Mouse (Mus musculus) limb, embryonic 12.5 days (tissue): Measurements from ENCODE around the gene Arhgef15. TPM values are rescaled to one million over a fixed set of nuclear protein-coding genes. Genes with fewer than 3 reads are reported as not detected.

Source experiments
- ATAC-seq: fragments of 200-750 bp; cut with Nextera tagmentation; 2 replicates; pipeline ENCODE4 v1.8.0; 2017; ENCODE audit warnings: low read depth, moderate TSS enrichment; ENCODE audit not compliant: insufficient number of reproducible peaks, insufficient read depth, low FRiP score, low TSS enrichment
- H3K27ac ChIP-seq: fragments of 300-500 bp; sonication (generic); 2 replicates; pipeline ENCODE4 v1.5.1; 2016; ENCODE audit warnings: mild to moderate bottlenecking, moderate library complexity
- H3K27me3 ChIP-seq: fragments of 300-500 bp; sonication (generic); 2 replicates; pipeline ENCODE4 v1.6.1; 2016; ENCODE audit warnings: mild to moderate bottlenecking, moderate library complexity
- H3K36me3 ChIP-seq: fragments of 300-500 bp; sonication (generic); 2 replicates; pipeline ENCODE4 v1.6.1; 2016; ENCODE audit warnings: mild to moderate bottlenecking, moderate library complexity
- H3K4me1 ChIP-seq: fragments of 300-500 bp; sonication (generic); replicated peaks from 2 replicates; pipeline ENCODE4 v1.6.1; 2016
- H3K4me2 ChIP-seq: fragments of 300-500 bp; sonication (generic); 2 replicates; pipeline ENCODE4 v1.6.1; 2016; ENCODE audit warnings: mild to moderate bottlenecking, moderate library complexity
- H3K4me3 ChIP-seq: fragments of 300-500 bp; sonication (generic); replicated peaks from 2 replicates; pipeline ENCODE4 v1.5.1; 2016; ENCODE audit warnings: mild to moderate bottlenecking
- H3K9ac ChIP-seq: fragments of 300-500 bp; sonication (generic); replicated peaks from 2 replicates; pipeline ENCODE4 v1.6.1; 2016; ENCODE audit warnings: mild to moderate bottlenecking, moderate library complexity
- H3K9me3 ChIP-seq: fragments of 300-500 bp; sonication (generic); 2 replicates; pipeline ENCODE4 v1.6.1; 2016; ENCODE audit warnings: mild to moderate bottlenecking, moderate library complexity
- WGBS: fragments of 180-500 bp; shearing (Covaris S2); methylation state at CpG from one replicate; pipeline ENCODE4 v1.1.7; 2016; 5-methylcytosine and 5-hydroxymethylcytosine counted together
- polyA plus RNA-seq: library from polyadenylated mRNA; unstranded; fragments of >200 nt; fragmentation: Nextera tagmentation; extraction: Ambion mirVana; gene quantifications from 2 replicates; pipeline ENCODE4 v1.2.1, GENCODE M21; 2016

Arhgef15 gene
- polyA plus RNA-seq, 1 experiment from 2014 or later = 6.1 TPM

GRCm38 (mm10) chr11:68902367-68902766, 54.9 kb downstream of the Arhgef15 start:
- no peaks in the 10 kb centered on the region for H3K9me3 ChIP-seq
- H3K9ac ChIP-seq = peak overlapping the region; percentile 95
- H3K4me3 ChIP-seq = peak overlapping the region; percentile 87
- 3% methylated on average over 11 of the region's 11 CpGs for WGBS
- H3K4me1 ChIP-seq = peaks cover 7% of the 10 kb centered on the region; the same call in 1 of the 2 replicates
- peaks cover 4% of the 10 kb centered on the region; the same call in 1 of the 2 replicates for H3K27me3 ChIP-seq
- ATAC-seq = no peak
- H3K4me2 ChIP-seq = peak overlapping the region; percentile 85
- peaks cover 48% of the 10 kb centered on the region for H3K36me3 ChIP-seq
- no peak overlapping the region for H3K27ac ChIP-seq

GRCm38 (mm10) chr11:68902047-68902364, 55.3 kb downstream of the Arhgef15 start:
- ATAC-seq = no peak
- WGBS = 2% methylated on average over 10 of the region's 10 CpGs
- Histone ChIP-seq H3K4me3 (peak overlapping the region; percentile 87), H3K9ac (peak overlapping the region; percentile 95), H3K4me2 (peak overlapping the region; percentile 85), H3K4me1 (peaks cover 7% of the 10 kb centered on the region; the same call in 1 of the 2 replicates), H3K27me3 (peaks cover 4% of the 10 kb centered on the region; the same call in 1 of the 2 replicates), H3K9me3 (no peaks in the 10 kb centered on the region), H3K27ac (peak overlapping the region; percentile 96), H3K36me3 (peaks cover 44% of the 10 kb centered on the region)

- H3K4me2 ChIP-seq = peak within 1 kb of the TSS; percentile 85
- under 1% methylated on average over 52 of the region's 52 CpGs for WGBS
- peak; percentile 72 for ATAC-seq
- peak within 1 kb of the TSS; percentile 96 for H3K27ac ChIP-seq
- peak within 1 kb of the TSS; percentile 95 for H3K9ac ChIP-seq
- peaks cover 7% of the 10 kb centered on the region; the same call in 1 of the 2 replicates for H3K4me1 ChIP-seq
- peaks cover 39% of the 10 kb centered on the region for H3K36me3 ChIP-seq
- H3K27me3 ChIP-seq = peaks cover 4% of the 10 kb centered on the region; the same call in 1 of the 2 replicates
- peak within 1 kb of the TSS; percentile 87 for H3K4me3 ChIP-seq
- no peaks in the 10 kb centered on the region for H3K9me3 ChIP-seq
Measured at GRCm38 (mm10) chr11:68901351-68902046, 55.8 kb downstream of the Arhgef15 start, which contains the start of gene Rpl26. Gene Rpl26, plus strand, starts transcription at chr11:68901583.

- WGBS = 24% methylated on average over 31 of the region's 31 CpGs
- Histone ChIP-seq H3K27me3 (peaks cover 4% of the 10 kb centered on the region; the same call in 1 of the 2 replicates), H3K9me3 (no peaks in the 10 kb centered on the region), H3K4me3 (peak overlapping the region; percentile 87), H3K36me3 (peaks cover 32% of the 10 kb centered on the region), H3K27ac (no peak overlapping the region; the same call in 1 of the 2 replicates), H3K4me2 (peak overlapping the region; percentile 65), H3K4me1 (peaks cover 7% of the 10 kb centered on the region; the same call in 1 of the 2 replicates), H3K9ac (peak overlapping the region; percentile 57)
- ATAC-seq = peak; percentile 40; the same call in 1 of the 2 replicates
Measured at GRCm38 (mm10) chr11:68900519-68901350, 56.5 kb downstream of the Arhgef15 start.

GRCm38 (mm10) chr11:68899815-68900214, 57.5 kb downstream of the Arhgef15 start:
- WGBS = 88% methylated on average over 8 of the region's 8 CpGs
- ATAC-seq = no peak
- Histone ChIP-seq H3K4me1 (peaks cover 7% of the 10 kb centered on the region; the same call in 1 of the 2 replicates), H3K27ac (no peak overlapping the region), H3K4me2 (no peak overlapping the region), H3K9ac (no peak overlapping the region), H3K36me3 (peaks cover 23% of the 10 kb centered on the region), H3K4me3 (no peak overlapping the region), H3K27me3 (peaks cover 4% of the 10 kb centered on the region; the same call in 1 of the 2 replicates), H3K9me3 (no peaks in the 10 kb centered on the region)

- 89% methylated on average over 6 of the region's 6 CpGs for WGBS
- H3K36me3 ChIP-seq = peaks cover 12% of the 10 kb centered on the region
Measured at GRCm38 (mm10) chr11:68898790-68899189, 58.5 kb downstream of the Arhgef15 start.

GRCm38 (mm10) chr11:68897838-68898237, 59.4 kb downstream of the Arhgef15 start:
- Histone ChIP-seq H3K9me3 (no peaks in the 10 kb centered on the region), H3K27me3 (peaks cover 4% of the 10 kb centered on the region; the same call in 1 of the 2 replicates), H3K27ac (no peak overlapping the region), H3K36me3 (peaks cover 3% of the 10 kb centered on the region), H3K4me1 (peaks cover 5% of the 10 kb centered on the region; the same call in 1 of the 2 replicates), H3K9ac (no peak overlapping the region), H3K4me3 (no peak overlapping the region), H3K4me2 (no peak overlapping the region)
- WGBS = 74% methylated on average over 6 of the region's 6 CpGs
- no peak for ATAC-seq

More at GRCm38 (mm10) chr11:68898790-68899189, 58.5 kb downstream of the Arhgef15 start:
- H3K9ac ChIP-seq = no peak overlapping the region
- no peaks in the 10 kb centered on the region for H3K9me3 ChIP-seq
- H3K4me1 ChIP-seq = peaks cover 7% of the 10 kb centered on the region; the same call in 1 of the 2 replicates
- no peak overlapping the region for H3K4me2 ChIP-seq
- ATAC-seq = no peak
- peaks cover 4% of the 10 kb centered on the region; the same call in 1 of the 2 replicates for H3K27me3 ChIP-seq
- no peak overlapping the region for H3K4me3 ChIP-seq
- no peak overlapping the region for H3K27ac ChIP-seq

GRCm38 (mm10) chr11:68897120-68897519, 60.2 kb downstream of the Arhgef15 start:
- H3K27me3 ChIP-seq = peaks cover 8% of the 10 kb centered on the region; the same call in 1 of the 2 replicates
- ATAC-seq = no peak
- no peak overlapping the region for H3K4me3 ChIP-seq
- H3K4me1 ChIP-seq = no peaks in the 10 kb centered on the region
- no peak overlapping the region for H3K9ac ChIP-seq
- no peaks in the 10 kb centered on the region for H3K9me3 ChIP-seq
- no peak overlapping the region for H3K27ac ChIP-seq
- 44% methylated on average over 4 of the region's 4 CpGs for WGBS
- H3K4me2 ChIP-seq = no peak overlapping the region
- H3K36me3 ChIP-seq = no peaks in the 10 kb centered on the region

GRCm38 (mm10) chr11:68896247-68896646, 61.0 kb downstream of the Arhgef15 start:
- 90% methylated on average over 5 of the region's 5 CpGs for WGBS
- no peak for ATAC-seq
- H3K27me3 ChIP-seq = peaks cover 11% of the 10 kb centered on the region; the same call in 1 of the 2 replicates

GRCm38 (mm10) chr11:68893911-68894464, 63.3 kb downstream of the Arhgef15 start:
- no peak for ATAC-seq
- Histone ChIP-seq H3K4me2 (no peak overlapping the region), H3K27me3 (peaks cover 7% of the 10 kb centered on the region; the same call in 1 of the 2 replicates), H3K27ac (no peak overlapping the region), H3K4me3 (no peak overlapping the region), H3K36me3 (no peaks in the 10 kb centered on the region), H3K4me1 (no peaks in the 10 kb centered on the region), H3K9ac (no peak overlapping the region), H3K9me3 (no peaks in the 10 kb centered on the region)
- 63% methylated on average over 12 of the region's 12 CpGs for WGBS

More at GRCm38 (mm10) chr11:68896247-68896646, 61.0 kb downstream of the Arhgef15 start:
- Histone ChIP-seq H3K27ac (no peak overlapping the region), H3K9ac (no peak overlapping the region), H3K4me3 (no peak overlapping the region), H3K4me2 (no peak overlapping the region), H3K36me3 (no peaks in the 10 kb centered on the region), H3K9me3 (no peaks in the 10 kb centered on the region), H3K4me1 (no peaks in the 10 kb centered on the region)
